Comparison of ENCODE assay signal across 14 mouse cellular contexts in genomic region chrX:9375927-9376326, GRCm38 (mm10). TPM values are rescaled to one million over a fixed set of nuclear protein-coding genes. Genes with fewer than 3 reads are reported as not detected.
"Had no signal": no experiment of that assay in that cellular context is flagged by ENCODE, and none has a peak within 500 bp of the region (broad histone marks: within the 10 kb centered on the region; RNA-seq: fewer than 3 reads in every experiment).

No protein-coding gene starts in this region.

RNA-seq across cellular contexts. Expression of gene H2al1k, which starts 25.5 kb away (rescaled TPM):
- total RNA-seq: heart, postnatal 10 days; heart, postnatal 14 days; heart, postnatal 25 days; heart, postnatal 36 days; heart, postnatal 4 days; hematopoietic stem cell, adult 5-6 weeks; hindbrain, postnatal 0 days; layer of hippocampus, adult 18-20 months; layer of hippocampus, adult 2 months; layer of hippocampus, adult 8-10 months; layer of hippocampus, postnatal 10 days; layer of hippocampus, postnatal 25 days; layer of hippocampus, postnatal 36 days; left cerebral cortex, adult 18-20 months had no signal
